Comparison of ENCODE assay signal across 8 mouse cellular contexts in the genomic region with DNA sequence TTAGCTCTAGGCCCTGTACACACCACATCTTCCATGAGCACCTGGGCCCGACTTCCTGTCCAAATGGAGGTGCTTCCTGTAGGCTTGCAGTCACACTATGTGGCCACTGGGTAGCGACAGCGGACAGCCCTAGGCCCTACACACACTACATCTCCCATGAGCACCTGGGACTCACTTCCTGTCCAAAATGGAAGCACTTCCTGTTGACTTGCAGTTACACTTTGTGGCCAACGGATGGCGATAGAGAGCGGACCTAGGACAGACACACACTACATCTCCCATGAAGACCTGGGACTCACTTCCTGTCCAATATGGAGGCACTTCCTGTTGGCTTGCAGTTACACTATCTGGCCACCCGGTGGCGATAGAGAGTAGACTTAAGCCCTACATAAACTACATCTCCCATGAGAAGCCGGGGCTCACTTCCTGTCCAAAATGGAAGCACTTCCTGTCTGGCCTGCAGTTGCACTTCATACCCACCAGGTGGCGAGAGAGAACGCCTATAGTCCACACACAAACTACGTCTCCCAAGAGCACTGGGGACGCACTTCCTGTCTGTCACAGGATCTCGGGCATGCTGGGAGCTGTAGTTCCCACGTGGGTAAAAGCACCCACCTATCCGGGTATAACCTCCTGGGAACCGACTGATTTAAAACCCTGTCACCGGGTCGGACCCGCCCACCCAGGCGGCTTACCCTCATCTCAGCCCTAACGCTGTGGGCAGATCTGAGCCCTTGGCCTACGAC.
DNase-seq lines count a peak whose midpoint lies in the region; ATAC-seq and TF ChIP-seq lines count a peak whose summit lies in the region.

No protein-coding gene starts in this region.

- H3K4me2 ChIP-seq in kidney, embryonic 14.5 days (replicated peaks; ENCODE audit: low read depth, low read length): peak overlapping the region; percentile 18; the same call in 1 of the 2 replicates
- peak overlapping the region; percentile 39; the same call in 1 of the 2 replicates for H3K4me2 ChIP-seq in limb, embryonic 15.5 days

- no peaks in the 10 kb centered on the region for H3K4me1 ChIP-seq in bone marrow macrophage, adult 2 months (ENCODE audit: control insufficient read depth, insufficient read depth, low read length)
- H3K4me1 ChIP-seq in embryonic fibroblast, embryonic 13.5 days (ENCODE audit: control insufficient read depth, insufficient read depth, low read length): no peaks in the 10 kb centered on the region
- no peaks in the 10 kb centered on the region for H3K4me1 ChIP-seq in kidney, embryonic 14.5 days (ENCODE audit: control insufficient read depth, insufficient read depth, low read length)
- no peaks in the 10 kb centered on the region for H3K4me1 ChIP-seq in limb, embryonic 15.5 days

- DNase-seq in A20 (ENCODE audit: low read depth, low spot score): peak; percentile 95
- DNase-seq in heart, adult 9 months (ENCODE audit: low spot score in 2 of 2): peak; percentile 95 to 98
- DNase-seq in monocyte, adult 2 months (ENCODE audit: low read depth in 1 of 2, low spot score in 2 of 2): peak; percentile 82 to 86
- DNase-seq in spleen, postnatal 36 days (ENCODE audit: low spot score in 2 of 2): peak; percentile 91 to 95

- no peak overlapping the region; the same call in 1 of the 2 replicates for H3K27ac ChIP-seq in bone marrow macrophage, adult 2 months (ENCODE audit: insufficient read depth, low read depth, low read length)
- no peak overlapping the region for H3K27ac ChIP-seq in embryonic fibroblast, embryonic 13.5 days (ENCODE audit: insufficient read depth, low read length)
- no peak overlapping the region for H3K27ac ChIP-seq in kidney, embryonic 14.5 days (ENCODE audit: low read depth, low read length)
- H3K27ac ChIP-seq in limb, embryonic 15.5 days: no peak overlapping the region

- no peak for TF ChIP-seq POLR2A in bone marrow macrophage, adult 2 months (IDR thresholded peaks at IDR 0.05; ENCODE audit: borderline replicate concordance, low read depth, low read length)
- TF ChIP-seq POLR2A in embryonic fibroblast, embryonic 13.5 days (IDR thresholded peaks at IDR 0.05; ENCODE audit: low read depth, low read length): no peak

- no peak overlapping the region for H3K9ac ChIP-seq in kidney, embryonic 14.5 days (ENCODE audit: low read depth, low read length)
- no peak overlapping the region for H3K9ac ChIP-seq in limb, embryonic 15.5 days

- H3K4me3 ChIP-seq in bone marrow macrophage, adult 2 months (ENCODE audit: insufficient read depth, low read length): peak overlapping the region; percentile 58
- H3K4me3 ChIP-seq in embryonic fibroblast, embryonic 13.5 days (ENCODE audit: insufficient read depth, low read length): peak overlapping the region; percentile 8; the same call in 1 of the 2 replicates
- H3K4me3 ChIP-seq in kidney, embryonic 14.5 days (ENCODE audit: low read length): no peak overlapping the region; the same call in 1 of the 2 replicates
- peak overlapping the region; percentile 42 for H3K4me3 ChIP-seq in limb, embryonic 15.5 days

- peak; percentile 98 for ATAC-seq in kidney, embryonic 14.5 days (ENCODE audit: low FRiP score, low TSS enrichment)
- peak; percentile 98 for ATAC-seq in limb, embryonic 15.5 days (ENCODE audit: insufficient number of reproducible peaks, low FRiP score, low TSS enrichment, low read depth)

- H3K9me3 ChIP-seq in kidney, embryonic 14.5 days (ENCODE audit: control insufficient read depth, low read length): no peaks in the 10 kb centered on the region
- H3K9me3 ChIP-seq in limb, embryonic 15.5 days: no peaks in the 10 kb centered on the region

- TF ChIP-seq CTCF in bone marrow macrophage, adult 2 months (IDR thresholded peaks at IDR 0.05; ENCODE audit: low read depth, low read length): peak; percentile 30; the same call in 1 of the 2 replicates
- TF ChIP-seq CTCF in embryonic fibroblast, embryonic 13.5 days (IDR thresholded peaks at IDR 0.05; ENCODE audit: borderline replicate concordance, insufficient read depth, low read length): peak; percentile 49; the same call in 1 of the 2 replicates

- no peaks in the 10 kb centered on the region for H3K36me3 ChIP-seq in kidney, embryonic 14.5 days (ENCODE audit: control insufficient read depth, insufficient read depth, low read length)
- no peaks in the 10 kb centered on the region for H3K36me3 ChIP-seq in limb, embryonic 15.5 days

- no peaks in the 10 kb centered on the region for H3K27me3 ChIP-seq in kidney, embryonic 14.5 days (ENCODE audit: control insufficient read depth, insufficient read depth, low read length)
- H3K27me3 ChIP-seq in limb, embryonic 15.5 days: no peaks in the 10 kb centered on the region

- WGBS in kidney, embryonic 14.5 days: 18% methylated on average over 23 of the region's 23 CpGs
- WGBS in limb, embryonic 15.5 days: 7% methylated on average over 23 of the region's 23 CpGs
